Mouse (Mus musculus) spleen, adult 2 months (tissue): ENCODE results near the gene Pak6.

Source experiments
- CTCF ChIP-seq: fragments of 200-500 bp; IDR thresholded peaks from 2 replicates; pipeline ENCODE4 v1.5.1; 2011; ENCODE audit warnings: mild to moderate bottlenecking, inconsistent platforms; ENCODE audit not compliant: insufficient read depth, insufficient read length, insufficient replicate concordance; ENCODE audit errors: extremely low read depth
- POLR2A ChIP-seq: fragments of 200-500 bp; IDR thresholded peaks from 2 replicates; pipeline ENCODE4 v1.6.1; 2011; ENCODE audit warnings: low read depth, low read length, inconsistent platforms

DNA sequence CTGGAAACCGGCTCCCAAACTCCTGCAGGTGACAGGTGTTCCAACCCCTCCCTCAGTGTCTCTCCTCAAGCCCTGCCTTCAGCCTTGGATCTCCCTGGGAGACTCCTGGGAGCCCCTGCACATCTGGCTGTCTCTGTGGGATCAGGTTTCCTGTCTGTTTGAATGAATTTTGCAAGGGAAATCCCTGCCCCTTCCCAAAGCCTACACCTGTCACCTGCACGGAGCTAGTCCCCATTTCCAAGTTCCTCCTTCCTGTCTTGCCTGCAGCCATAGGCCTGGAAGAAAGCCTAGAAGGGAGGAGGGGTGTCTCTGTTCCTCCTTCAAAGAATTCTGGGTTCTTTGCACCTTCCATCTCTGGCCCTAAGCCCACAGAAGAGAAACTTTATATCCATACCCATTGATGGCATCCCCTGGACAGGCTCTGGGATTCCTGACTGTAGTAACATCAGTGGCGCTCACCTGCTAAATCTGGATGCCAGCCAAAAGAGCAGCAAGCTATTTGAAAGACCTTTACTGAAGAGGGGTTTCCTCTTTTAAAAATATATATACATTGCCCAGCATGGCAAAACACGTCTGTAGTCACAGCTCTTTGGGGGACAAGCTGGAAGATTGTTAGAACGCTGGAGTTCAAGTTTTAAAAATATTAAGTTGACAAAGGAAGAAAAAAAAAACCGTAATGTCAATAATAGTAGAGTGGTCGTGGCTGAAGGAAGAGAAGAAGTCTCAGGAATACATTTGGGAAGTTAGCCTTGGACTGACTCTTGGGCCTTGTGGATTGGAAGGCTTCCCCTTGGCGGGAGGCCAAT is 66.9 kb downstream of the Pak6 start:
- no peak for TF ChIP-seq POLR2A
- TF ChIP-seq CTCF: no peak
